Mouse (Mus musculus): Measurements from ENCODE around the gene Rcor1.

Rcor1 gene

GRCm38 (mm10) chr12:111134169-111134568, 95.0 kb downstream of the Rcor1 start:
- DNase-seq (ENCODE audit: low spot score) = no peak

GRCm38 (mm10) chr12:111134791-111135733, 95.9 kb downstream of the Rcor1 start:
- no peak for DNase-seq (ENCODE audit: low spot score)

- DNase-seq (ENCODE audit: low spot score) = no peak
Observed at GRCm38 (mm10) chr12:111135953-111136352, 96.8 kb downstream of the Rcor1 start.

GRCm38 (mm10) chr12:111137079-111137478, 97.9 kb downstream of the Rcor1 start:
- DNase-seq (ENCODE audit: low spot score) = no peak

- DNase-seq (ENCODE audit: low spot score) = no peak
Observed at GRCm38 (mm10) chr12:111143005-111143508, 103.9 kb downstream of the Rcor1 start.

GRCm38 (mm10) chr12:111143509-111144063, 104.4 kb downstream of the Rcor1 start:
- no peak for DNase-seq (ENCODE audit: low spot score)

GRCm38 (mm10) chr12:111144598-111144997, 105.4 kb downstream of the Rcor1 start:
- DNase-seq (ENCODE audit: low spot score) = no peak

GRCm38 (mm10) chr12:111145269-111145668, 106.1 kb downstream of the Rcor1 start:
- DNase-seq (ENCODE audit: low spot score) = no peak

GRCm38 (mm10) chr12:111149495-111150235, 110.5 kb downstream of the Rcor1 start:
- no peak for DNase-seq (ENCODE audit: low spot score)

GRCm38 (mm10) chr12:111150236-111150596, 111.1 kb downstream of the Rcor1 start:
- DNase-seq (ENCODE audit: low spot score) = peak; percentile 51

- DNase-seq (ENCODE audit: low spot score) = no peak
Observed at GRCm38 (mm10) chr12:111151422-111152156, 112.4 kb downstream of the Rcor1 start.

GRCm38 (mm10) chr12:111152579-111152978, 113.4 kb downstream of the Rcor1 start:
- DNase-seq (ENCODE audit: low spot score) = no peak

GRCm38 (mm10) chr12:111152981-111153710, 114.0 kb downstream of the Rcor1 start:
- no peak for DNase-seq (ENCODE audit: low spot score)

GRCm38 (mm10) chr12:111153946-111154345, 114.8 kb downstream of the Rcor1 start:
- DNase-seq (ENCODE audit: low spot score) = no peak

GRCm38 (mm10) chr12:111154641-111155040, 115.5 kb downstream of the Rcor1 start:
- no peak for DNase-seq (ENCODE audit: low spot score)

- DNase-seq (ENCODE audit: low spot score) = no peak
Observed at GRCm38 (mm10) chr12:111155756-111156155, 116.6 kb downstream of the Rcor1 start.

GRCm38 (mm10) chr12:111159659-111160428, 120.7 kb downstream of the Rcor1 start:
- peak; percentile 42 for DNase-seq (ENCODE audit: low spot score)

- no peak for DNase-seq (ENCODE audit: low spot score)
Observed at GRCm38 (mm10) chr12:111160871-111161270, 121.7 kb downstream of the Rcor1 start.

GRCm38 (mm10) chr12:111161943-111162311, 122.8 kb downstream of the Rcor1 start:
- DNase-seq (ENCODE audit: low spot score) = no peak

GRCm38 (mm10) chr12:111162312-111163061, 123.3 kb downstream of the Rcor1 start:
- DNase-seq (ENCODE audit: low spot score) = no peak
